Mouse (Mus musculus) lung, postnatal 4 days (tissue): ENCODE results near the gene Tcp10a.
"Not testable (repeated sequence)": the region's sequence is repeated elsewhere in the genome, so short reads cannot be mapped to it uniquely, and the experiment has no call there.

Experiments
- DNase-seq, 2 experiments: peaks; one replicate each; pipeline ENCODE4 v3.0.0; 2021

The Tcp10a gene

DNA sequence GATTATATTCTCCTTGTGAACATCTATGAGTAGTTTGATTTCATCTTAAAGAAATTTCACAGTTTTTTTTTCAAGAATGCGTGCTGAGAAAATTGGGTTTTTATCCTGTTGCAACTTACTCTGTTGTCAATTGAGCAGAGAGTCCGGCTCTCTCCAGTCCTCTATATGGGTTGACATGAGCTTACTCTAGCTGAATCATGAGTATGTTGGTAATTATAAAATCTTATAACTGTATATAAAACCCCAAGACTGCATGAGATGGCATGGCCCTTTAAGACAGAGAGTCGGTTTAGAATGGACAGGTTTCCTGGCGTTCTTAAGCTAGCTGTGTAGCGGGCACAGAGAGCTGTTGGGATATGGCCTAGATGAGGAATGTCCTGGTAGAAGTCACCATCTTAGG, at the start of gene Tcp10a:
Gene Tcp10a, plus strand, starts transcription at position 301 of the 400 bp plus-strand sequence.
- DNase-seq, result not testable (repeated sequence)

DNA sequence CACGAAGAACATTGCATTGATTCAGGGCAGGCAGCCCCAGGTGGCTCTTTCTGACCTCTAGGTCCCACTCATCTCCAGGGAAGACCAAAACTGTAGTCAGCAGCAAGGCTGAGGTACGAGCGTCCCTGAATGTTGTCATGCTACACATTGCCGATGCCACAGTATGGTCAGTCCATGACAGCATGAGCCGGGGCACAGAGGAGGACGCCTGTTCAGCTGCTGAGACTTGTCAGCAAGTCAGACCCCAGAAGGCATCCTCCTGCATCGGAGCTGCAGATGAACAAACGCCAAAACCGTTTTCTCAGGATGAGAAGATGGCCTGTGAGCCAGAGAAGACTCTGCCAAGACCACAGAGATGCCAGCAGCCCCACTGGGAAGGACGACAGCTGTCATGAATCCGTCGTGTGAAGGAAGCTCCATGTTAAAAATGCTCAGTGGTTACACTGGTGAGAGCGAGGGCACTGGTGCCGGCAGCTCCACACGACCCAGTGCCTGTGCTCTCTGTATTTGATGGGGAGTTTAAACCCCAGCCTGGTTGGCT, 45.7 kb upstream of the Tcp10a start:
- no peak for DNase-seq

DNA sequence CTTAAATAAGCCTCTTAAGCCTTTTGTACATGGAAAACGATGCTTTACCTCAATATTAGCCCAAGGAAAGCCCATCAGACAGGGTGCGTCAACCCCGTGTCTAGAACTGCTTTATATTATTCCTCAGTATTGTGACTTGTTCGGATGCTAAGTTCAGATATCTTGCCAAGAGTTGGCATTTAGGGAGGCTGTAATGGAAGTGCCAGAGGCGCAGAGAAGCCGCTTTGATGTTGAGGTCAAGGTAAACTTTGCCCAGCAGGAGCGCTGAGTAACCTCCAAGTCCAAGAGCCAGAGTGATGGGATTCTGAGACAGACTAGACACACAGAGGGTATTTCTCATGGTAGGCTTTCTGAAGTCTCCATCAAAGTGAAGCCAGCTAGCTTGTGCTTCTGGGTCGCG, 45.2 kb upstream of the Tcp10a start:
- no peak for DNase-seq

DNA sequence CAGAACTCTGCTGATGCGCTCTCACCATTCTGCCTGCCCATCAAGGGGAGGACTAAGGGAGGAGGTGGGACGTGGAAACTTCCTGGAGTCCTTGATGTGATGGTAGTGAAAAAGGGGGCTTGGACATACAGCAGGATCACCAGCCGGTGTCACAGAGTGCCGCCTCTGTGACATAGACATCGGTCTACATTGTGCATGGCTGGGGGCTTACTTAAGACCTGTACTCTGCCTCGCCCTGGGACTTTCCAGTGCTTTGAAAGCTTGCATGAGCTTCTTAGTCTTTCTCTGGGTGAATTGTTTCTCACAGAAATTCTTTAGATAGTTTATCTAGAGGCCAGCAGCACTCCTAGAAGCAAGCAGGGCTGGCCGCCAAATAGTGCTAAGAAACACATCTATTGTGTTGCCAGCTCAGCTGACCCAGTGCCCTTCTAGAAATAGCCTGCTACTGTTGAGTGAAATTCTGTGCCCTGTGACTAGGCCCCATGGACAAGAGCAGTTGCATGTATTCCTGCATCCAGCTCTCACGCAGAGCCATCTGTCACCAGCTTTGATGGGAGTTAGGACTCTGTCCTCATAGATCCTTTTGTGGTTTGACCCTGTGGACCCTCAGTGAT, 40.0 kb upstream of the Tcp10a start:
- DNase-seq, result peak; percentile 62 to 85

DNA sequence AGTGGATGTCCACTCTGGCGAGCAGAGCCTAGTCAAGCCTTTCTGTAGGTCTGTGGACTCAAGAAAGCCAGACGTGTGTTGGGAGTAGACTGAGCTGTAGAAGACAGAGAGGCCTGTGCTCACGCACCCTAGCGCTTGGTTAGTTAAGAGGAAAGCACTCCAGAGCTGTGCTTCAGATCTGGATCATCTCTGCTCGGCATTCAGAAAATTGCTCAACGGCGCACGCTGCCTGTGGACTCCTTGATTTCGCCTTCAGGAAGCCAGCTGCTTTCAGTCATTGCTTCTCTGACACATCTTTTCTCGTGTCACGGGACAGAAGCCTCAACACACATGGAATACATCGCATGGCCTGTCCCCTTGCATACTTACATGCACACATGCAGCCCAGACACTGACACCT, 39.2 kb upstream of the Tcp10a start:
- peak in 1 of 2 experiments; percentile 49 for DNase-seq

DNA sequence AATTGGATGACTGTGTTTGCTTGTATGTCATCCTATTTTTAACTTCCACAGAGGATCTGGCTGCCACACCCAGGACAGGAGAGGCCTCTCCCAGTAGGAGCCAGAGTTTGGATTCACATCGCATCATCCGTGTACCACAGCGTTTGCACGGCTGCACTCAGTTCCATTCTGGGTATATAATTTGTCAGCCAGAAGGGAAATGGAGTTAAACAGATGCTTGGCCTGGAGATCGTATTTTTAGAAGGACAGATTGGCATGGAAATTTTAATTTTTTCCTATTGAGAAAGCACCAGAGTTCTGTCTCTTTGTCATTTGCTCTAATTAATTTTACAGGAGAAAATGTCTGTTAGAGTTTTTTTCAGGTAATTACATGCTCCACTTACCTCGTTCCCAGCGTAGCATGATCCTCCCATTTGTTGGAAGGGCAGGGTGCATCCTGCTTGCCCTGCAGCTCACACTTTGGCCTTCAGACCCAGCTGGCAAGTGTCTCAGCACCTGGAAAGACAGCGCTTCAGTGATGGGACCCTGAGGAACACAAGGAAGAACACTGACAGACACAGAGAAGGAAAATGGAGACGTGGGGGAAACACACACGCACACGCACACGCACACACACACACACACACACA, 37.9 kb upstream of the Tcp10a start:
- DNase-seq, result no peak

DNA sequence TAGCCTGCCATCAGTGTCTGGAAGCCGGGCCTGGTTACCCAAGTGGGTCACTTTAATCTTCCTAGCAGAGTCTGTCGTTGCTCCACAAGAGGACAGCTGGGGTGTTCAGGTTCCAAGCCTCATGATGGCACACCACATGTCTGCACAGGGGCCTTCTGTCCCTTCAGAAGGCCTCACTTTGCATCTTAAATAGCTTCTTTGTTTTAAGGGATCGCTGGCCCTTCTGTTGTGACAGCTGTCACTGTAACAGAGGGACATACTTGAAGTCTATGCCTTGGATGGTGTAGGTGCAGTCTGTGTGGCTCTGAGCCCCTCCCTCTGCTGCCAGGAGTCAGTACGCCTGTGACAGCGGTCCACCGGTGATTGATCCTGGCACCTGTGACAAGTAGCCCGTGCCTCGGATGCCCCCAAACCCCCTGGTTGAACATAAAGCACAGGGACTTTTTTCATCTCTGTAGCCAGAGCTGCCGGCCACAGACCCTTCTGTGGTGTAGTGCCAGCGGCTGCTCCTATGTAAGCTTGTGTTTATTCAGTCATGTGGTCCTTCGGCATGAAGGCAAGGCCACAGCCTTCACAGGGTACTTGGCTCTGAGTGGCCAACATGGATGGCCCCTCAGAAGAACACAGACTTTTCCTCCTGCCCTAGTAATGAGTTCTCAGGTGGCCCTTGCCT, 32.3 kb upstream of the Tcp10a start:
- DNase-seq, result no peak

DNA sequence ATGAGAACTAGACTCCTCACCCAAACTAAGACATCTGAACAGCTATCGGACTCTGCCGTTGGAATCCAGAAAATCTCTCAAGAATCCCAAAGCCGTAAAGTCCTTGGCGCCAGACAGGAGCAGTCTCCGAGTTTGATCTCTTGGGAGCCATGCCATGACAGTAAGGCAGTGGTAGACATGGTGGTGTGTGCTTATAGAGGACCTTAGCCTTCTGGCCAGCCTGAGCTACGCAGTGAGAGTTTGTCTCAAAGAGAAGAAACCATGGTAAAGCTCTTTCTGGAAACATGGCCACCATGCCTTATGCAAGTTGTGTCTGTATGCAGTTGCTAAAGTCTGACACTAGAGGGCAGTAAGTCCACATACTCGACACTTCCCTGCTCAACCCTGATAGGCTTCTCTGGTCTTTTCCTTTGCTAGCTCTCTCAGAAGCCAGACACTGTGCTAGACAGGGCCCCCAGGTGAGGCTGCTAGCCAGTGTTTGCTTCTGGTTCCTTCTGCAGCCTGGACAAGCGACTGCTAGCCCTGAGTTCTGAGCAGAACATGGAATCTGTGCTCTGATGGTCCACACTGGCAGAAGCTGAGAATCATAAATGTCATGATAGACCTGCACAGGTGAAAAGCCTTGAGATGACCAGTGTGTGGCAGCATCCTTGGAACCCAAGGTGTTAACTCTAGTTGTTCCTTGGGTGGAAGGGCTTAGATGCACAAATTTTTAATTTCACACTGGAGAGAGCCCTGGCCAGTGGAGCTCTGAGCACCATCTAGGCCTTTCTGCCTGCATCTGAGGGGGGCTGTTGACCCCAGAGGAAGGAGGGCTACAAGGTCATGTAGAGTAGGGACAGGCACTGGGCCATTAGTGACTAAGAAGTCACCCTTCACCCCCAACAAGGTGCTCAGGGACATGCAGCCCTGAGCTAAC, 17.9 kb upstream of the Tcp10a start:
- DNase-seq, result peak in 1 of 2 experiments; percentile 58

DNA sequence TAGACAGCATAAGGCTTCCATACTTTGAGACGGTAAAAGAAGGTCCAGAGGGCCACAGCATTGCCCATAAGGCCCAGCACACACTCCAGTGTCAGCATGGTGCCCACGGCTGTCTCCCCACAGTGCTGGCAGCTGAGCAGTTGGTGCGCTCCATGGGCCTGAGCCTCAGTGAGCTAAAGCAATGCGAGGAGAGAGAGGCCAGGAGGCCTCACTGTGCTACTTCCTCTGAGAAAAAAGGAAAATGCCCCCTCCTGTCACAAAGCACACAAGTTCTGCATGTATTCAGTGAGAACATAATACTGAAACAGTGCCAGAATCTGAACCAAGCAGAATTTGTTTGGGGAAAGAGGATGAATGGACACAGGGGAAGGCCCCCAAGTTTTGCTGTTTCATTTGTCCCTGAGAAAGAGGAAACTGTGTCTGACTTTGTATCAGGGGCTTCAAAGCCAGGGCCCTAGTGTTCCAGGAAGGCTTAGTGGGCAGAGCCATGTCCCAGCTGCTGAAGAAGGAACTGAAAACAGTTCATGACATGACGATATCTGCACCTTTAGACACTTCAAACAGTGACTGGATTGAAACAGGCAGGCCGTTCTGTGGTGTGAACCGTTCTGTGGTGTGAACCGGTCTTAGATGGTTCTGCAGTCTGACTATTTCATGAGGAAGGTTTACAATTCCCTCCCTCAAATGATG, 8.6 kb upstream of the Tcp10a start:
- not testable (repeated sequence) for DNase-seq

DNA sequence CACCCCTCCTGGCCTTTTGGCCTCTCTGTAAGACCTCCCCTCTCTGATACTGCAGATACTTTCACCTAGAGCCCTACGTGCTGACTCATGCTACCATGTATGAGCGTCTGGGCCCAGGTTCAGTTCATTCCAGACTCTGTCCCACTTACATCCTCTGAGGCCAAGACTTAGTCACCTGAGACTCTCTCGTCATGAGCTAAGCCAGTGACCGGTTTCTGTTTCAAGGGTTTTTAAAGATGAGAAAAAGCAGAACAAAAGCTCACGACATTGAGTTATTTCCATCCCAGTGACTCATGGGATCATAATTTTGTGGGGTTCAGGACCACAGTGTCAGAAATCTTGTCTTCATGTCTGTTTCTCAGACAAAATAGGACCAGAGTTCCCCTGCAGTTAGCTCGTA, 4.7 kb upstream of the Tcp10a start:
- DNase-seq, result not testable (repeated sequence)

DNA sequence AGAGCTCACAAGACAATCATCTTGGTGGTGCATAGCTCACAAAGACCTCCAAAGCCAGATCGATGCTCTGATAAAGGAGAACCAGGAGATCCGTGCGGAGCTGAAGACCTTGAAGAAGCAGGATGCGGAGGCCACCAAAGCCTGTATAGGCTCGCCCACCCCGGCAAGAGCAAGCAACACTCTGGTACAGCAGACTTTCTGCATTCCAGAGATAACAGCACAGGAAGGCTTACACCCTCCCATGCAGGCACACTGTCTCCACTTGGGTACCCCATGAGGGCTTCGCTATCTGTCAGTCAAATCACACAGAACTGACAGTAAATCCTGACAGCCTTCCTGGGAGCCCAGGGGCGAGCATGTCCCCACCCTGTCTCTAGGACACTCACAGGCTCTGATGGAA, 2.0 kb downstream of the Tcp10a start:
- not testable (repeated sequence) for DNase-seq

DNA sequence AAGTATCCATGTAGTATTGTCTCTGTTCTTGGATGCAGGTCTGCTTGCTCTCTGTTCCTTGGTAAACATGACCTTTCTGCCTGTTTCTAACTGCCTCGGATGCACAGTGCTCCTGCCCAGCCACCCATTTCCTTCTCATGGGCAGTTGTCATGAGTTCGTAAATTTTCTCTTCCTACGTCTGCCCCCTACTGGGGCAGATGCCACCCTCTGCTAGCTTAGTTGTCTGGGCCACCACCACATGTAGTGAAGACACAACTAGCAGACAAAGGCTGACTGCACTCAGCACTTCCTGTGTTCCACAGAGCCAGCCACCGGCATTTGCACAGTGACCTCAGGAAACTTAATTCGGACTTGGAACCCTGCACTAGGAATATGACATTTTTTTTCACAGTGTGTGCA, 8.3 kb downstream of the Tcp10a start:
- not testable (repeated sequence) for DNase-seq

DNA sequence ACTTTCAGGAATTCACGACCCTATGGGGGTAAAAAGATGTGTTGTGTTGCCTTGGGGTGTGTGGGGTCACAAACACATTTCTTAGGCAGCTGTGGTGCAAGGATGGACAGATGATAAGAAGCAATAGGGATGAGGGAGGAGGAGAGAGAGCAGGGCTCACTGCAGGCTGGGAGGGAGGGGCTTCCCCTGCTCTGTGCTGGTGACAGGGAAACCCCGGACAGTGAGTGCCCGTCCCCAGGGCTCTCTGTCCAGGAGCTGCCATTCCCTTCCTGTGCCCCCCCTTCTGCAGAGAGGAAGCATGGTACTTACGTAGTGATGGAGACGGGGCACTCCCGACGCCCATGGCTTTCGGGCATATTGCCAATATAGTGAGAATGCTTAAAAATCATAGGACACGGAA, 12.9 kb downstream of the Tcp10a start:
- not testable (repeated sequence) for DNase-seq

DNA sequence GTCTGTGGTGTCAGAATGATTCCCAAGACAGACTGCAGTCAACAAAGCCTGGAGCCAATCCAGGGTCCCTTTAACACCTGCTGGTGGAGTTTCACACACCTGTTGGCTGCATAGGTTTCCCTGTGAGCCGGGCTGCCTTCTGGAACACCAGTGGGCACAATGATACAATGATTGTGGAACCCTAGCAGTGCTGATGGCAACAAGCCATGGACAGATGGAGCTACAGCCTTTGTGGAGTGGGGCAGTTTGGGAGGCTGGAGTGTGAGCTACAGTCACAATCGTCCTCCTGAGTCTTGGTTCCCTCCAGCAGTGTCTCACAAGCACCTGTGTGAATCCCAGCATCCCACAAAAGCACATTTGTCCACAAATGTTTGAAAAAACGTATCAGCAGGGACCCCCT, 24.3 kb downstream of the Tcp10a start:
- DNase-seq, result not testable (repeated sequence)

DNA sequence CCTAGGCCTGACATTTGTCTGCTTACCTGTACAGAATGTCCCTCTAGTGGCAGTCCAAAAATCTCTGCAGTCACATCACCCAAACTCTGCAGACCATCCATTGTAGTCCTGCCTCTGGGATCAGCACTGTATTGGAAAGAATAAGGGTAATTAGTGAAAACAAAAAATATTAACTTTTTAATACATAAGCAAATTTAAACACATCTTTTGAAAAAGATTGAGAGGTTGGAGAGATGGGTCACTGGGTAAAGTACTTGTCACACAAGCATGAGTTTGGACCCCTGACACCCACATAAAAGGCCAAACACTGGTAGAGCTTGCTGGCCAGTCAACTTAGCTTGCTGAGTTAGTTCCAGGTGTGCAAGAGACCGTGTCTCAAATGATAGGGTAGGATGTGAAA, 28.1 kb downstream of the Tcp10a start, which contains the start of gene Ttll2:
Gene Ttll2, minus strand, starts transcription at position 101 of the 400 bp plus-strand sequence.
- DNase-seq, result not testable (repeated sequence)

DNA sequence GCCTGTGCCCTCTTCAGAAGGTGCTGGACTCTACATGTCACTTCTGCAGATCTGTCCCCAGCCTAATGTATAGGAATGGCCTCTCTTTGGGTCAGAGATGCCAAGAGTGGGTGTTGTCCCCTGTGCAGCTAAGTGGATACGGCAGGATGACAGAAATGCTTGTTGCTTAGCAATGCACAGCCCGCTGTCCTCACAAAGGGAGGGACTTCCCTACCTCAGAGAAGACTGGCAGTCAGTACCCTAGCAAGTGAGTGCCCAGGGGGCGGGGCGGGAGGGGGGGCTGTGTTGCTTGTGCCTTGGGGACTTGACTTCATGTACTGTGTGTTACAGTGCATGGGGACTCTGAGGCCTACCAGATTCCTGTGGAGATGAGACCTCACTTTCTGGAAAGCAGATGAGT, 35.4 kb downstream of the Tcp10a start:
- not testable (repeated sequence) for DNase-seq

DNA sequence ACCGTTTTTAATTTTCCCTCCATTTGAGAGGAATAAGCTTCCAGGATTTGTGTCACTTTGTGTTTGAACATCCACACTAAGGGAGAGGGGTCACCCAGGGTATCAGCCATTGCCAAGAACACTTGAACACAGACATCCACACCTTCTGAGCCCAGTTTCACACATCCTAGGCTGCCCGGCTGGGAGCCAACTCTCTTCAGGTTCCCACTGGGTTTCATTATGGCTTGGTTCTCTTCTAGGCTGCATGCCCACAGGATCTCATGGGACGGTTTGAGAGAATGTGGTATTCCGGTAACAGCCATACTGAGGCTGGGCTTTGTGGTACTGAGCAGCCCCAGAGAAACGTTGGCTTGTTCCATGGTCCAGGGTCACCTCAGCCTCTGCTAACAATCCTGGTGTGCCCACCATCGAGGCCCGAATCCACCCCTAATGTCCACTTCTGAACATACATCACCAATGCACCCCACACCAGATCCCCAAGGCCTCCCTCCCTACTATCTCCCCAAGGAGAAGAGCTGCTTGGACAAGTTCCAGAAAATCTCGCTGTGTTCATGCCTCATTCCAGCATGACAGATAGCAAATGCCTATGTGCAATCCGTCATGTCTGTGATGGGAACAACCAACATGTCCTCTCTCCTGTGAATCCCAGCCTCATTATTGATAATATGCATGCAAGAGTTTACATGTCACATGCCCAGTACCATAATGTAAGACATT, 36.5 kb downstream of the Tcp10a start:
- not testable (repeated sequence) for DNase-seq

DNA sequence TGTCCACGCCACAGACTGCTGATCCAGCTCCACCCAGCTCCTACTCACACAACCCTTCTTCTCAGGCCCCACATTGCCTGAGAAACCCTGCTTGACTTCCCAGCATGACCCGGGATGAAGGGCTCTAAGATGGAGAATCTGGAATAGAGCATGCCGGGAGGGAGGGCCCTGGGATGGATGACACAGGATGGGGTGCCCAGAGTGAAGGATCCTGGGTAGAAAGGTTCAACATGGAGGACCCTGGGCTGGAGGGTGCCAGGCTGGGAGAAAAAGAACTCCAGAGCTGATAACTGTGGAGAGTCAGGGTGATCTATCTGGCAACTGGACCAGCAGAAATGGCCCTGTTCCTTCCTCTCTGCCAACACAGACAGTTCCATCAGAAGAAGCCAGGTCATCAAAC, 41.2 kb downstream of the Tcp10a start:
- DNase-seq, result not testable (repeated sequence)

DNA sequence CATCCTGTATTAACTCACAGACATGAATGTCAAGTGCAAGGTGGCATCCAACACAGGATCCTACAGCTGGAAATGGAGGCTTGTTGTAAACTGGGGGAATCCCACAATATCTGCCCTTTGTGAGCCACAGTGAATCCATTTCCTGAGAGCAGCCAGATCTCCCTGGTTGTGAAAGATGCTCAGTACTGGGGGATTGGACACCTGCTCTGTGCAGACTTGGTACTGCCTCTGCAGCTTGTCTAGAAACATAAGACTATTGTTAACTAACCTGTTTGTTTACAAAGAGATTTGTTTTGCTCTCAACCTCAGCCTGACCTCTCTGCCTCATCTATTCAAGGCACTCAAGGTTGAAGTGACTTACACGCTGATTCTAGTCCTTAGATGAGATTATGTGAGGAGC, 41.8 kb downstream of the Tcp10a start:
- not testable (repeated sequence) for DNase-seq

DNA sequence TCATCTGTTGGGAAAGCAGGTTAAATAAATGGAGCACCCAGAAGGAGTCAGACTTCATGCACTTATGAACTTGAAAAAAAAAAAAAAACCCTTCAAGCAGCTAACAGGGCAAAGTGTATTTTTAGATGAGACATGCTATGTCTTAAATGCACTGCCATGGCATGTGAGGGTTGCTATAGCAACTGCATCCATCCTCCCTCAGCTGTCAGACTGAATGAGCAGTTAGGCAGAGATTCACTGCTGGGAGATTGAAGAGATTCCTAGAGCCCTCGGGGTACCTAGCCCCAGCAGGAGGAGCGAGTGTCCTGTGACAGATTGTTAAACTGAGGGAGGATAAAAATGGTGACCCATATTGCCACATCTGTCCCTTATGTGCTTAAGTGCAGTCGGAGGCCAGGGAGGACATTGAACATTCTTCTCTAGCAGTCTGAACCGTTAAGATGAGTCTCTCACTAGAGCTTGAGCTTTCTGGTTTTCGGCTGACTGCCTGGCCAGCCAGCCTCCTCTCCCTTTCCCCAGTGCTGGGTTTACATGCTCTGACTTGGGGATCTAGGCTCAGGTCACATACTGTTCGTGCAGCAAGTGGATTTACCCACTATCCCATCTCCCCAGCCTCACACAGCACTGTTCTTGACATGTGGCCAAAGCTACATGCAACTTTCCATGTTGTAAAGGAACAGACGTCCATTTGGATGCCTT, 42.4 kb downstream of the Tcp10a start:
- DNase-seq, result not testable (repeated sequence)

DNA sequence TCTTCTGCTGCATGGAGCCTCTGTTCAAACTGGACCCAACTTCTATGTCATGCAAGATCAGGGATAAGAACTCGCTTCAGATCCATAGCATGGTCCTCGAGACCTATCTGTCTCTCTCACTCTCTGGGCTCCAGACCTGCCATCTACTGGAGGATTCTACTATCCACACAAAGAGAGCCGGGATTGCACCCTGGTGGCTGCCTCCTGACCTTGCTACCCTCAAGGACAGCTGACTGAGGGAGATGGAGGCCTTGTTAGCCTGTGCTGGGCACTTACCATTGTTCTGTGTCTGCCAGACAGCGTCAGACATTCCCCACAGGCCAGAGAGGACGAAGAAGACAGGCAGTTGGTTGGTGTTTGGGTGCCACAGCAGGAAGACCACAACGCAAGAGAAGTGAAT, 45.0 kb downstream of the Tcp10a start:
- DNase-seq, result not testable (repeated sequence)
